Comparison of ENCODE assay signal across 9 mouse cellular contexts in genomic region chr4:125491505-125492121, GRCm38 (mm10). TPM values are rescaled to one million over a fixed set of nuclear protein-coding genes. Genes with fewer than 3 reads are reported as not detected.
A peak's percentile ranks its signal among the peaks of the same experiment; 100 is the strongest.
DNase-seq lines count a peak whose midpoint lies in the region; ATAC-seq and TF ChIP-seq lines count a peak whose summit lies in the region.
"Had no signal": no experiment of that assay in that cellular context is flagged by ENCODE, and none has a peak within 500 bp of the region (broad histone marks: within the 10 kb centered on the region; RNA-seq: fewer than 3 reads in every experiment).

No protein-coding gene starts in this region.

- intact Hi-C loops in left cerebral cortex, adult 2 months (cut with DNase I): loop anchor here (5.0 kb wide), 3 partner anchors 174 to 259 kb away; no protein-coding TSS in a partner anchor
- intact Hi-C loops in left cerebral cortex, postnatal 4 days (cut with DNase I): loop anchor here (10.0 kb wide), 3 partner anchors 123 to 443 kb away; no protein-coding TSS in a partner anchor
- intact Hi-C loops in left cerebral cortex, postnatal 36 days (cut with DNase I): no loop called here
- intact Hi-C loops in gastrocnemius, postnatal 14 days (cut with DNase I; ENCODE audit: low total_unique reads): no loop called here

- WGBS in hindbrain, embryonic 16.5 days: under 1% methylated on average over 42 of the region's 42 CpGs
- WGBS in neural tube, embryonic 15.5 days: under 1% methylated on average over 42 of the region's 42 CpGs

- H3K27ac ChIP-seq in left cerebral cortex, adult 2 months: peak overlapping the region; percentile 83
- peak overlapping the region; percentile 87 for H3K27ac ChIP-seq in hindbrain, embryonic 16.5 days (ENCODE audit: low read depth, low read length)
- H3K27ac ChIP-seq in neural tube, embryonic 15.5 days (replicated peaks): peak overlapping the region; percentile 87

- H3K4me3 ChIP-seq in left cerebral cortex, adult 2 months: peak overlapping the region; percentile 55
- H3K4me3 ChIP-seq in hindbrain, embryonic 16.5 days (ENCODE audit: low read length): peak overlapping the region; percentile 70
- H3K4me3 ChIP-seq in neural tube, embryonic 15.5 days (replicated peaks): peak overlapping the region; percentile 48

- no peak for ATAC-seq in hindbrain, embryonic 16.5 days
- no peak for ATAC-seq in neural tube, embryonic 15.5 days (ENCODE audit: low FRiP score)

- TF ChIP-seq CTCF in left cerebral cortex, adult 2 months (IDR thresholded peaks at IDR 0.05): no peak

- peaks cover 17% of the 10 kb centered on the region for H3K27me3 ChIP-seq in hindbrain, embryonic 16.5 days (replicated peaks; ENCODE audit: control insufficient read depth, insufficient read depth, low read length)
- peaks cover 66% of the 10 kb centered on the region for H3K27me3 ChIP-seq in neural tube, embryonic 15.5 days (replicated peaks)

- H3K9me3 ChIP-seq in hindbrain, embryonic 16.5 days (ENCODE audit: control insufficient read depth, low read length): no peaks in the 10 kb centered on the region
- no peaks in the 10 kb centered on the region for H3K9me3 ChIP-seq in neural tube, embryonic 15.5 days (replicated peaks)

- peak overlapping the region; percentile 81 for H3K4me2 ChIP-seq in hindbrain, embryonic 16.5 days (ENCODE audit: low read length)
- peak overlapping the region; percentile 76 for H3K4me2 ChIP-seq in neural tube, embryonic 15.5 days

- peak; percentile 14 for DNase-seq in adrenal gland, adult 2 months
- DNase-seq in adrenal gland, adult 8-10 months: no peak
- DNase-seq in left cerebral cortex, adult 2 months (ENCODE audit: extremely low spot score in 1 of 2, low spot score in 2 of 2): peak in 1 of 2 experiments; percentile 30
- no peak for DNase-seq in left cerebral cortex, postnatal 4 days
- DNase-seq in left cerebral cortex, postnatal 36 days (ENCODE audit: low spot score in 2 of 2): no peak
- no peak for DNase-seq in gastrocnemius, postnatal 14 days

- peaks cover 52% of the 10 kb centered on the region for H3K4me1 ChIP-seq in hindbrain, embryonic 16.5 days (ENCODE audit: control insufficient read depth, insufficient read depth, low read depth, low read length)
- H3K4me1 ChIP-seq in neural tube, embryonic 15.5 days: peaks cover 96% of the 10 kb centered on the region

- no peaks in the 10 kb centered on the region for H3K36me3 ChIP-seq in hindbrain, embryonic 16.5 days (ENCODE audit: control insufficient read depth, insufficient read depth, low read length)
- H3K36me3 ChIP-seq in neural tube, embryonic 15.5 days: no peaks in the 10 kb centered on the region

- peak overlapping the region; percentile 82 for H3K9ac ChIP-seq in hindbrain, embryonic 16.5 days (ENCODE audit: low read depth, low read length)
- peak overlapping the region; percentile 73 for H3K9ac ChIP-seq in neural tube, embryonic 15.5 days (replicated peaks)

RNA-seq across cellular contexts. Expression of gene Grik3, which starts 1.1 kb away (rescaled TPM):
- total RNA-seq in adrenal gland, adult 2 months (2021): under 1 TPM; 0.35 to 0.37 TPM
- 0.26 and 0.30 TPM in 2 replicates for polyA plus RNA-seq in adrenal gland, adult 2 months (2012; rRNA removed)
- under 1 TPM; 0.52 to 0.64 (median 0.60) TPM for total RNA-seq in adrenal gland, adult 8-10 months (2022)
- 10 to 100 TPM; 42.3 to 45.8 TPM for total RNA-seq in left cerebral cortex, adult 2 months (2021)
- 10 to 100 TPM; 64.9 to 68.8 TPM for total RNA-seq in left cerebral cortex, postnatal 4 days (2021)
- 5.2 and 5.5 TPM in 2 replicates for polyA plus RNA-seq in hindbrain, embryonic 16.5 days (2015; fragmentation: Nextera tagmentation; extraction: Ambion mirVana)
- polyA plus RNA-seq in neural tube, embryonic 15.5 days (2015; fragmentation: Nextera tagmentation; extraction: Ambion mirVana): 4.0 and 4.4 TPM in 2 replicates
- total RNA-seq in left cerebral cortex, postnatal 36 days (2021): 10 to 100 TPM; 44.9 to 48.6 TPM
- total RNA-seq in gastrocnemius, postnatal 14 days (2021): under 1 TPM; 0.11 to 0.14 TPM
- polyA plus RNA-seq: liver, embryonic 16.5 days had no signal

Comparison
In these comparisons a context has a peak if more than half of its experiments do, and no peak if none do; other contexts are left out.
1. intact Hi-C loops: an anchor here in left cerebral cortex, adult 2 months (5.0 kb wide) and left cerebral cortex, postnatal 4 days (10.0 kb wide); none called in left cerebral cortex, postnatal 36 days and gastrocnemius, postnatal 14 days.
2. RNA of gene Grik3, which starts 1.1 kb away (total RNA-seq): 64.9 to 68.8 TPM in left cerebral cortex, postnatal 4 days, 44.9 to 48.6 TPM in left cerebral cortex, postnatal 36 days and 42.3 to 45.8 TPM in left cerebral cortex, adult 2 months; 0.52 to 0.64 TPM in adrenal gland, adult 8-10 months, 0.35 to 0.37 TPM in adrenal gland, adult 2 months and 0.11 to 0.14 TPM in gastrocnemius, postnatal 14 days; every median in the first group is over 10 times any median in the second.
3. Peak in every context shown above with its lines, with median percentiles within 50 percentile points of each other: H3K27ac ChIP-seq and H3K4me3 ChIP-seq.